Mouse (Mus musculus) limb, embryonic 14.5 days (tissue): ENCODE measurements around the gene Icam5. TPM values are rescaled to one million over a fixed set of nuclear protein-coding genes. Genes with fewer than 3 reads are reported as not detected.
A peak's percentile ranks its signal among the peaks of the same experiment; 100 is the strongest.

Experiments used
- ATAC-seq: fragments of 200-750 bp; cut with Nextera tagmentation; 2 replicates; pipeline ENCODE4 v1.8.0; 2017; ENCODE audit warnings: low read depth, moderate number of reproducible peaks, moderate TSS enrichment; ENCODE audit not compliant: low FRiP score
- DNase-seq: peaks from one replicate; pipeline ENCODE4 v3.0.0-alpha.2; 2015; ENCODE audit warnings: low spot score
- H3K27ac ChIP-seq: fragments of 300-500 bp; sonication (generic); replicated peaks from 2 replicates; pipeline ENCODE4 v1.5.1; 2014; ENCODE audit warnings: low read depth, mild to moderate bottlenecking, low read length, moderate library complexity, mixed read lengths
- H3K27me3 ChIP-seq: fragments of 300-500 bp; sonication (generic); 2 replicates; pipeline ENCODE4 v1.6.1; 2014; ENCODE audit warnings: low read length, mixed read lengths; ENCODE audit not compliant: control insufficient read depth, insufficient read depth
- H3K36me3 ChIP-seq: fragments of 300-500 bp; sonication (generic); 2 replicates; pipeline ENCODE4 v1.6.1; 2014; ENCODE audit warnings: mild to moderate bottlenecking, low read length, moderate library complexity, mixed read lengths; ENCODE audit not compliant: control insufficient read depth, insufficient read depth
- H3K4me1 ChIP-seq: fragments of 300-500 bp; sonication (generic); 2 replicates; pipeline ENCODE4 v1.6.1; 2014; ENCODE audit warnings: antibody characterized with exemption, low read length, mixed read lengths; ENCODE audit not compliant: control insufficient read depth, insufficient read depth
- H3K4me2 ChIP-seq: fragments of 300-500 bp; sonication (generic); replicated peaks from 2 replicates; pipeline ENCODE4 v1.6.1; 2014; ENCODE audit warnings: low read depth, mild to moderate bottlenecking, low read length, moderate library complexity; ENCODE audit not compliant: severe bottlenecking
- H3K4me3 ChIP-seq: fragments of 300-500 bp; sonication (generic); replicated peaks from 2 replicates; pipeline ENCODE4 v1.5.1; 2014; ENCODE audit warnings: low read length
- H3K9ac ChIP-seq: fragments of 300-500 bp; sonication (generic); 2 replicates; pipeline ENCODE4 v1.6.1; 2014; ENCODE audit warnings: mild to moderate bottlenecking, low read depth, low read length, moderate library complexity; ENCODE audit not compliant: severe bottlenecking
- H3K9me3 ChIP-seq: fragments of 300-500 bp; sonication (generic); 2 replicates; pipeline ENCODE4 v1.6.1; 2016; ENCODE audit warnings: low read length; ENCODE audit not compliant: control insufficient read depth
- POLR2A ChIP-seq: fragments of 200-500 bp; IDR thresholded peaks from 2 replicates; pipeline ENCODE4 v1.8.0; 2012; ENCODE audit warnings: inconsistent platforms, mild to moderate bottlenecking, moderate library complexity, borderline replicate concordance; ENCODE audit not compliant: insufficient read depth, insufficient read length; ENCODE audit errors: extremely low read depth
- WGBS: fragments of 180-500 bp; shearing (Covaris S2); extraction: QIAGEN DNeasy Blood & Tissue Kit; methylation state at CpG from one replicate; pipeline ENCODE4 v1.1.7; 2014; 5-methylcytosine and 5-hydroxymethylcytosine counted together
- microRNA counts: library from miRNA; unstranded; fragments of <30 nt; microRNA quantifications from one replicate; lab custom pipeline; 2016
- microRNA-seq: library from miRNA; unstranded; fragments of <30 nt; microRNA quantifications from one replicate; pipeline ENCODE4, GENCODE M21; 2016
- polyA plus RNA-seq, 2 experiments: library from polyadenylated mRNA; depleted of rRNA in 1 of 2; stranded (reverse) in 1 of 2; unstranded in 1 of 2; fragments of >200 nt; fragmentation: Nextera tagmentation in 1 of 2; extraction: Ambion mirVana in 1 of 2; gene quantifications; 2 replicates each; pipeline versions ENCODE4 v1.2.1 to v1.2.3; 2012 to 2014

Icam5 gene
- polyA plus RNA-seq, 2 experiments = 0.11 to 0.34 TPM

DNA sequence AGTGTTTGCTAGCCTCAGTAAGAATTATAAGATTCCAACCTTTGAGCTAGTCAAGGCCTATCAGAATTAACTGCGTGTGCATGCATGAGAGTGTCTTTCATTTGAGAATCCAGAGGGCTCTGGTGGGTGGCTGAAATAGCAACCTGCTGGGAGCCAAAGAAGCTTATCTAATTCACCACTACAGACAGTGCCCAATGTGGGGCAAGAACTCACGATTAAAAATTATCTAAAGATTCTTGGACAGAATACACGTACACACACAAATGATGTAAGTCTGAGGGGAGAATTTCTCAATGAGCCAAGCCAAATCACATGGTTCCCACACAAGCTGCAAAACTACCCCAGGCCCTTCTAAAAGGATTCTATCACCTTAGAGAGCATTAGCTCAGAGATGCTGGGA is 51.5 kb downstream of the Icam5 start:
- WGBS = 94% methylated on average over 3 of the region's 3 CpGs
- no peak overlapping the region for H3K27ac ChIP-seq
- no peak overlapping the region for H3K4me2 ChIP-seq
- H3K9ac ChIP-seq = no peak overlapping the region
- no peaks in the 10 kb centered on the region for H3K27me3 ChIP-seq
- peaks cover 97% of the 10 kb centered on the region for H3K36me3 ChIP-seq
- H3K9me3 ChIP-seq = no peaks in the 10 kb centered on the region
- no peak overlapping the region for H3K4me3 ChIP-seq
- no peak for TF ChIP-seq POLR2A
- DNase-seq (no peak), ATAC-seq (no peak)
- H3K4me1 ChIP-seq = no peaks in the 10 kb centered on the region

MicroRNA genes within 50 kb of the gene (microRNA counts, 519-probe panel; counts per million panel counts)
- microRNA mmu-miR-1900 (lab: Ali Mortazavi, UCI) = 3,093 counts per million, percentile 58 among the panel's probes with 10 or more counts

Small RNA genes lying within 50 kb of the gene (microRNA-seq; reads per million reads assigned to microRNA genes)
- gene Mir1900 (not detected), gene Mir7082 (not detected)

Other genes with a start within 250 kb of the Icam5 start
- gene Col5a3, start 217.0 kb upstream of the Icam5 start, polyA plus RNA-seq (2012; rRNA removed) = 5.5 and 6.7 TPM in 2 replicates
- gene Col5a3, start 217.0 kb upstream of the Icam5 start, polyA plus RNA-seq (2014; fragmentation: Nextera tagmentation; extraction: Ambion mirVana) = 3.2 and 4.5 TPM in 2 replicates
- not detected in 2 replicates for gene Rdh8, start 213.6 kb upstream of the Icam5 start, polyA plus RNA-seq (2012; rRNA removed)
- not detected in 2 replicates for gene Rdh8, start 213.6 kb upstream of the Icam5 start, polyA plus RNA-seq (2014; fragmentation: Nextera tagmentation; extraction: Ambion mirVana)
- gene A230050P20Rik, start 163.4 kb upstream of the Icam5 start, polyA plus RNA-seq (2012; rRNA removed) = 25.4 and 35.2 TPM in 2 replicates
- gene A230050P20Rik, start 163.4 kb upstream of the Icam5 start, polyA plus RNA-seq (2014; fragmentation: Nextera tagmentation; extraction: Ambion mirVana) = 4.5 and 4.7 TPM in 2 replicates
- 3.1 and 4.0 TPM in 2 replicates for gene Angptl6, start 152.3 kb upstream of the Icam5 start, polyA plus RNA-seq (2012; rRNA removed)
- 2.4 and 4.3 TPM in 2 replicates for gene Angptl6, start 152.3 kb upstream of the Icam5 start, polyA plus RNA-seq (2014; fragmentation: Nextera tagmentation; extraction: Ambion mirVana)
- gene Ppan, start 143.9 kb upstream of the Icam5 start, polyA plus RNA-seq (2012; rRNA removed) = 147 and 175 TPM in 2 replicates
- gene Ppan, start 143.9 kb upstream of the Icam5 start, polyA plus RNA-seq (2014; fragmentation: Nextera tagmentation; extraction: Ambion mirVana) = 79.8 and 82.7 TPM in 2 replicates
- 167 and 179 TPM in 2 replicates for gene Eif3g, start 133.4 kb upstream of the Icam5 start, polyA plus RNA-seq (2012; rRNA removed)
- gene Eif3g, start 133.4 kb upstream of the Icam5 start, polyA plus RNA-seq (2014; fragmentation: Nextera tagmentation; extraction: Ambion mirVana) = 287 and 289 TPM in 2 replicates
- 115 and 118 TPM in 2 replicates for gene Dnmt1, start 72.2 kb upstream of the Icam5 start, polyA plus RNA-seq (2012; rRNA removed)
- 60.9 and 62.0 TPM in 2 replicates for gene Dnmt1, start 72.2 kb upstream of the Icam5 start, polyA plus RNA-seq (2014; fragmentation: Nextera tagmentation; extraction: Ambion mirVana)
- 28.3 and 37.6 TPM in 2 replicates for gene S1pr2, start 55.3 kb upstream of the Icam5 start, polyA plus RNA-seq (2012; rRNA removed)
- 59.9 and 67.9 TPM in 2 replicates for gene S1pr2, start 55.3 kb upstream of the Icam5 start, polyA plus RNA-seq (2014; fragmentation: Nextera tagmentation; extraction: Ambion mirVana)
- 89.0 and 114 TPM in 2 replicates for gene Mrpl4, start 29.3 kb upstream of the Icam5 start, polyA plus RNA-seq (2012; rRNA removed)
- gene Mrpl4, start 29.3 kb upstream of the Icam5 start, polyA plus RNA-seq (2014; fragmentation: Nextera tagmentation; extraction: Ambion mirVana) = 115 and 118 TPM in 2 replicates
- 15.5 and 16.6 TPM in 2 replicates for gene Icam1, start 16.1 kb upstream of the Icam5 start, polyA plus RNA-seq (2012; rRNA removed)
- 18.3 and 21.2 TPM in 2 replicates for gene Icam1, start 16.1 kb upstream of the Icam5 start, polyA plus RNA-seq (2014; fragmentation: Nextera tagmentation; extraction: Ambion mirVana)
- gene Icam4, start 2.7 kb upstream of the Icam5 start, polyA plus RNA-seq (2012; rRNA removed) = 0.26 and 0.47 TPM in 2 replicates
- gene Icam4, start 2.7 kb upstream of the Icam5 start, polyA plus RNA-seq (2014; fragmentation: Nextera tagmentation; extraction: Ambion mirVana) = 0.99 and 1.3 TPM in 2 replicates
- gene Zglp1, start 35.0 kb downstream of the Icam5 start, polyA plus RNA-seq (2012; rRNA removed) = 1.4 TPM in 1 of 2 replicates, not detected in the other
- 0.23 TPM in 1 of 2 replicates, not detected in the other for gene Zglp1, start 35.0 kb downstream of the Icam5 start, polyA plus RNA-seq (2014; fragmentation: Nextera tagmentation; extraction: Ambion mirVana)
- gene Gm49373, start 41.0 kb downstream of the Icam5 start, polyA plus RNA-seq (2012; rRNA removed) = 1.8 and 1.9 TPM in 2 replicates
- gene Gm49373, start 41.0 kb downstream of the Icam5 start, polyA plus RNA-seq (2014; fragmentation: Nextera tagmentation; extraction: Ambion mirVana) = 0.72 and 1.0 TPM in 2 replicates
- gene Fdx1l, start 41.5 kb downstream of the Icam5 start, polyA plus RNA-seq (2012; rRNA removed) = 68.9 and 80.0 TPM in 2 replicates
- gene Fdx1l, start 41.5 kb downstream of the Icam5 start, polyA plus RNA-seq (2014; fragmentation: Nextera tagmentation; extraction: Ambion mirVana) = 65.1 and 67.4 TPM in 2 replicates
- gene Gm38431, start 59.9 kb downstream of the Icam5 start, polyA plus RNA-seq (2012; rRNA removed) = 5.3 and 5.9 TPM in 2 replicates
- gene Gm38431, start 59.9 kb downstream of the Icam5 start, polyA plus RNA-seq (2014; fragmentation: Nextera tagmentation; extraction: Ambion mirVana) = 1.6 and 2.6 TPM in 2 replicates
- gene Raver1, start 59.9 kb downstream of the Icam5 start, polyA plus RNA-seq (2012; rRNA removed) = 94.0 and 125 TPM in 2 replicates
- gene Raver1, start 59.9 kb downstream of the Icam5 start, polyA plus RNA-seq (2014; fragmentation: Nextera tagmentation; extraction: Ambion mirVana) = 74.7 and 76.3 TPM in 2 replicates
- 20.9 and 25.8 TPM in 2 replicates for gene Tyk2, start 99.2 kb downstream of the Icam5 start, polyA plus RNA-seq (2012; rRNA removed)
- gene Tyk2, start 99.2 kb downstream of the Icam5 start, polyA plus RNA-seq (2014; fragmentation: Nextera tagmentation; extraction: Ambion mirVana) = 10.6 and 11.4 TPM in 2 replicates
- gene Cdc37, start 117.9 kb downstream of the Icam5 start, polyA plus RNA-seq (2012; rRNA removed) = 145 and 257 TPM in 2 replicates
- gene Cdc37, start 117.9 kb downstream of the Icam5 start, polyA plus RNA-seq (2014; fragmentation: Nextera tagmentation; extraction: Ambion mirVana) = 292 and 299 TPM in 2 replicates
- gene Pde4a, start 133.6 kb downstream of the Icam5 start, polyA plus RNA-seq (2012; rRNA removed) = 5.7 and 7.1 TPM in 2 replicates
- 4.4 and 5.7 TPM in 2 replicates for gene Pde4a, start 133.6 kb downstream of the Icam5 start, polyA plus RNA-seq (2014; fragmentation: Nextera tagmentation; extraction: Ambion mirVana)
- gene Keap1, start 207.3 kb downstream of the Icam5 start, polyA plus RNA-seq (2012; rRNA removed) = 52.8 and 73.8 TPM in 2 replicates
- gene Keap1, start 207.3 kb downstream of the Icam5 start, polyA plus RNA-seq (2014; fragmentation: Nextera tagmentation; extraction: Ambion mirVana) = 50.4 and 52.3 TPM in 2 replicates
- 1.6 TPM in 2 replicates for gene S1pr5, start 216.4 kb downstream of the Icam5 start, polyA plus RNA-seq (2012; rRNA removed)
- gene S1pr5, start 216.4 kb downstream of the Icam5 start, polyA plus RNA-seq (2014; fragmentation: Nextera tagmentation; extraction: Ambion mirVana) = 1.1 and 2.5 TPM in 2 replicates
- gene Atg4d, start 233.2 kb downstream of the Icam5 start, polyA plus RNA-seq (2012; rRNA removed) = 26.9 and 29.0 TPM in 2 replicates
- gene Atg4d, start 233.2 kb downstream of the Icam5 start, polyA plus RNA-seq (2014; fragmentation: Nextera tagmentation; extraction: Ambion mirVana) = 31.6 and 35.8 TPM in 2 replicates